Mouse (Mus musculus) right cerebral cortex, postnatal 36 days (tissue): Measurements from ENCODE around the gene Radil.

ENCODE experiments used
- DNase-seq, 2 experiments: peaks; one replicate each; pipeline ENCODE4 v3.0.0; 2022; ENCODE audit warnings: low spot score in 2 of 2, mixed read lengths in 1 of 2

Radil gene

DNA sequence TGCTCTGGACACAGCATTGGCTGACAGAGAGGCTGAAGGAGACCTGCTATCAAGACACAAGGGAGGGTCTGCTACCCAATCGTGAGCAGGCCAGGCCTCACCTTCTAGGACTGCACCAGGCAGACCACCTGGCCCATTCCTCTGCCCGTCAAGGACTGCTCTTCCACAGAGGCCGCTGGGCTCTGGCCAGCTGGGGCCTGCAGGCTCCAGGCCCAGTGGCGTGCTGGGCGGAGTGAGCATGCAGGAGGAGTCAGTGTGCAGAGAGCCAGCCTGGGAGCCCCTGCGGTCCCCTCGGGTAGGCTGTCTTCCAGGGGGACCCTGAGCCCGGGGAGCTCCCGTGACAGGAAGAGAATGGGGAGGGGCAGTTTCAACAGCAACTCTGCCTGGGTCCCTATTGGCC is 64.2 kb downstream of the Radil start:
- no peak for DNase-seq

DNA sequence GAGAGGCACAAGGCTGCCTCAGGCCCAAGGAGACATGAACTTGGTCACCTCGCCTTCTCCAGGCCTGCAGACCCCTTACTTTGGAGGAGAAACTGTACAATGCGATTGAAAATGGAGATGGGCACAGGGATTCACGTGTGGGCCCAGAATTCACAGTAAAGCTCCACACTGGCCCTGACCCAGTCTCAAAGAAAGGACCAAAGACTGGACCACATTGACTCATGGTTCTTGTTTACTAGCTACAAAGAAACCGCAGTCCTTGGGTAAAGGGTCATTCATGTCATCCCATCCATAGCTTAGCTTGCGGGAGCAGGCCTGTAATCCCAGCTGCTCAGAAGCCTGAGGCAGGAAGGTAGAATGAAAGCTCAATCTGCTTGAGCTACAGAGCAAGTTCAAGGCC is 67.3 kb downstream of the Radil start:
- no peak for DNase-seq

DNA sequence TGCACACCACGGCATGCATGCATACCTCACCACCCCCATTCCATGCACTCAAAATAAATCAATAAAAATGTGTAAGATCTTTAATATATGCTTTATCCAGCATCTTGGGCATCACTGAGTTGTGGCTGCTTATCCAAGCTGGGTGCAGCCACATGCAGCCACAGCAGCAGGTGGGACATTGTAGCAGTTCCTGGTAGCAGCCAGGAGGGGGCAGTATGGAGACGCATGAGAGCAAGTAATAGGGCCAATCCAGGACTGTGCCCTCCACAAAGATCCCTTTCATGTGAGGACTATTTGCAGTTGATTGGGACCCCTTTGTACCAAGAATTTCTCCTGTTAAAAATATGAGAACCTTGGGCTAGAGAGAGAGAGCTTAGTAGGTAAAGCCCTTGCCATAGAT is 68.4 kb downstream of the Radil start:
- no peak for DNase-seq

DNA sequence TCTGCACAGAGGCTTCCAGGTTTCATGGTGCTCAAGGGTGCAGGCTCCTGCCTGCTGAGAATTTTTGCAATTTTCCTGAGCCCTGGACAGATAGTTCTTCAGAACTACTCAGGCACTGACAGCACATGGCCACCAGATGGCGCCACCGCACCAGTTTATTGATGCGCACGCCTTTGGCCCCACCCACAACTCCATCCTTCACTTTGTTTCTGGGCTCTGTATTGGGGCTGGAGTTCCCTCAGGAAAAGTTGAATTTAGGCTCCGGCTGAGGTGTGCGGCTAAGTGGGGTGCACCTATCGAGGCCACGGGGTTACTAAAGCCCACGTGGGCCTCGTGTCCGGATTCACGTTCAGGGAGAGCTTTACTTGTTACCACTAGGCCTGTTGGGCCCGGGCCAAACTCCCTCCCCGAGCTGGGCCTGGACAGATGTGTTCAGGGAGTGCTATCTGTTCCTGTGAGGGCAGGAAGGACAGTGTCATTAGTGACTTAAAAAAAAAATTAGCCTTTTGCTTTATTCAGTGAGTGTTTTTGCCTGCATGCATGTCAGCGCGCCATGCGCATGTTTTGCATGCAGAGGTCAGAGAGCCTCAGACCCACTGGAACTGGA is 72.0 kb downstream of the Radil start:
- DNase-seq, result peak; percentile 72 to 79

DNA sequence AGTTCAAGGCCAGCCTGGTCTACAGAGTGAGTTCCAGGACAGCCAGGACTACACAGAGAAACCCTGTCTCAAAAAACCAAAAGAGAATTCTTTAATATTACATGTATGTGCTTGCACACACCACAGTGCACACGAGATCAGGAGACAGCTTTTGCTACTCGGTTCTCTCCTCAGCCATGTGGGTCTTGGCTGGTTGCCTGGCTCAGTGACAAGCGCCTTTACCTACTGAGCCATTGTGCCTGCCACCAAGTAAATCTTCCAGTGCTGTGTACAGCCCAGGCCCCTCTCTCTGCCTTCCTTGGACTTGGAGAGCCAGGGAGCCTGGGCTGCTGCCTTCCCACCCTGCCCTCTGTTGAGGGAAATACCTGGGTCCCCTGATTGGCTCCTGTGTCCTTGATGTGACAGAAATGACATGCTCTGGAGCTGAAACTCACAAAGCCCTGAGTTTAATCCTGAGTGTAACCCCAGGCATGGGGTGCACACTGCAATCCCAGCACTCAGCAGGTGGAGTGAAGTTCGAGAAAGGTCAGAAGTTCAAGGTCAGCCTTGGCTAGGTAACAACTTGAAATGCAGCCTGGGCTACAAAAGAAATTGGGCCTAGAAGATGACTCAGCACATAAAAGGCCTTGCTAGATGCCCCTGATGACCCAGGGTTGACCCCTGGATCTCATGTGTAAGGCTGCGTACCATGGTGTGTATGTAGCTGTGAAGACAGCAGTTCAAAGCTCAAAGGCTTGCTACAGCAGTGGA is 72.9 kb downstream of the Radil start:
- DNase-seq, result no peak

DNA sequence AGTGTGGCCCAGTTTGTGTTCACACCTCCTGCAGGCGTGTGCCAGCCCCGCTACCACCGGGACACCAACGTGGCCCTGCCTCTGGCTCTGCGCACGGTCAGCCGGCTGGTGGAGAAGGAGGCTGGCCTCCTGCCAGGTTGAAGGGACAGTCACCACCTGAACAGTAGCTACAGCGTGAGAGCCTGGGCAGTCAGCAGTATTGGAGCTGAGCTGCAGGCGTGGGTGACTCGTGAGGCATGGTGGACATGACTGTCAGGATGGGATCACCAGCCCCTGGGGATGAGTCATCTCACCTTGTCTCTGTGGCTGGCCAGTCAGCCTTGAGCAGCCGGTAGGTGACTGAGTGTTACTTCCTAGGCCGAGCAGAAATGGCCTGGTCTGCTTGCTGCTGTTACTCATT is 73.6 kb downstream of the Radil start:
- DNase-seq, result no peak

DNA sequence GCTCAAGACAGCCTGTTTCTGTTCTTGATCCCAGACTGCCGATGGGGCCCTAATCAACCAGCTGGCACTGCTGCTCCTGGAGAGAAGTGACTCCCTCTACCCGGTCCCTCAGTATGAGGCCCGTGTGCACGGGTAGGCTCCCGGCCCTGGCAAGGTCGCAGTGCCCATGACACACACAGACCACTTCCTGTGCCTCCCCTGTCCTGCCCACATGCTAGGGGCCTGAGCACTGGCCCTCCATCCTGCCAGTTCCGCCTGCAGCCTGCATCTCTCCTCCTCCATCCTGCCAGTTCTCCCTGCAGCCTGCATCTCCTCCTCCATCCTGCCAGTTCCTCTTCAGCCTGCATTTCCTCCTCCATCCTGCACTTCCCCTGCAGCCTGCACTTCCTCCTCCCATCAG is 75.2 kb downstream of the Radil start:
- no peak for DNase-seq

DNA sequence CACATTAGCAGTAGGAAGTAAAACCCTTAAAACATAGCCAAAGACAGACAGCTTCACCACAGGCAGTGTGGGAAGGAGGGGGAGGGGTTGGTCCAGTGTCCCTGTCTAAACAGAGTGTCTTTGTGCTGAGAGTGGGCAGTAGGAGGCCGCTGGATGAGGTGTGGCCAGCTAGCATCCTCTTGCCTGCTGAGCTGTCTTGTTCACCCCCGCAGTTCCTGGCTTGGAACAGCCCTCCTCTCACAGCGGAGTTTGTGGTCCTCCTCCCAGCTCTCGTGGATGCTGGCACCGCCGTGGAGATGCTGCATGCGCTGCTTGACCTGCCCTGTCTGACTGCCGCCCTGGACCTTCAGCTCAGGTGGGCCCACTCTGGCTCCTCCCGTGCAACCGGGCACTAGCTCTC is 77.2 kb downstream of the Radil start:
- DNase-seq, result peak; percentile 77 to 87

DNA sequence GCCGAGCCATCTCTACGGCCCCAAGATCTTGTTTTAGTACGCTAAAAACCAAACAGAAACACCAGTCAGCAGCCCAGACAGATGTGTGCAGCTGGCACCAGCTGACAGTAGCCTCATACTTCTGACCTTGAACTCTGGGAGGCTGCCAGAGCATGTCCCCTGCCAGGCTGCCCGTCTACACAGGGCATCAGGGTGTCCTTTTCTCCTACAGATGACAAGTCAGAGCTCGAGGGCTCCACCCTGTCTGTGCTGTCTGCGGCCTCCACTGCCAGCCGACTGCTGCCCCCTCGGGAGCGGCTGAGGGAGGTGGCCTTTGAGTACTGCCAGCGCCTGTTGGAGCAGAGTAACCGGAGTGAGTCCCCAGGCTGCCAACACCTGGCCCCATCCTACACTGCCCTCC is 81.1 kb downstream of the Radil start:
- DNase-seq, result no peak

DNA sequence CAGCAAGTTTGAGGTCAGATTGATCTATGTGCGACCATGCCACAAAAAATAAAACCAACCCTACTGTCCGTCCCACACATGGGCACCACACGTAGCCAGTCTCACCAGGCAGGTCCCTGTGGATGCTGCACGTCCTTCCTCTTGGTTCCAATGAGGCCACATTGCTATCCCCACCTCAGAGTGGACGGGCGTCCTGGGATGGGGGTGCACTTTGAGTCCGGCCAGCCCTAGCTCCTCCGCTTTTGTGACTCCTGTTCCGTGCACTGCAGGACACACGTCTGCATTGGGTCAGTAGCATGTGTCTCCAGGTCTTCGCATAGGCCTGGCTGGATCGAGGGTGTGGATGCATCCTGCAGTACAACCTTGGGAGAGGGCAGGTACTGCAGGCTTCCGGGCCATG is 82.5 kb downstream of the Radil start:
- no peak for DNase-seq

DNA sequence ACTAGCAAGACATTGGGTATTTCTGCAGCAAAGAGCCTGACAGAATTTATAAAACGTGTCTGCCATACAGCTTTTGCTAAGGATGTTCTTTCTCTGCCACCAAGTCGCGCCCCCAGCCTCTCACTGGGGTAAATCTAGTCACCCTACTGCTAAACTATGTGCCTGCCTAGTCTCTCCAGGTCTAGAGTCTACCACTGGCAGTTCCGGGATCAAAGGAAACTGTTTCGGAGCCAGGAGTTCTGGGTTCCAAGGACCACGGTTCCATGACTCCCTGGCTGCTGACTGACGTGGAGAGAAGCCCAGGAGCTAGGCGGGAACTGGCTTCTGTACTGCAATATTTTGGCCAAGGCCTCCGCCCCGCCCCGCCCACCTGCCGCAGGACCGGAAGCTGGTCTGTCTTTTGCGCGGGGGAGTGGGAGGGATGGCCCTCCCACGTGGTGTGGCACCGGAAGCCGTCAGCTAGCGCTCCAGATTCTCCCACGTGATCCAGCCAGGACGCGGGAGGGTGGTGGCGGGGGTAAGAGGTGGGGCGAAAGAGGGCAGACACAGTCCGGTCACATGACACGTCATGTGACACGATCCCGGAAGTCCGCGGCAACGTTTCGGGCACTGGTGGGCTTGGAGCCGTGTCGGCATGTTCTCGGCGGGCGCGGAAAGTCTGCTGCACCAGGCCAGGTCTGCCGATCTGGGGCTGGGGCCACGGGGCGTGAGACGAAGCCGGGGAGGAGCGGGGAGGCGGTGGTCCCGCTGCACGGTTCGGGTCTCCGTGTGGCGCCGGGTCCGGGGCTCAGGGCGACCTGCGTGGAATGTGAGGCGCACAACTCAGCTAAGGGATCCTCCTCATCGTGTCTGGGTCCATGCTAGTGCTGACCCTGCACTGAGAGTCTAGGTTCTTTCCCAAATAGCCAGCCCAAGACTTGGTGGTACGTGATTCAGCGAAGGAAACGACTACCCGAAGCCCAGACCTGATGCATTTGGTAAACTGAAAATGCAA is 87.1 kb downstream of the Radil start, which contains the start of gene Ap5z1:
Gene Ap5z1 (plus strand): TSS at position 484 of the 994 bp plus-strand sequence.
- DNase-seq, result peak; percentile 88 to 89

DNA sequence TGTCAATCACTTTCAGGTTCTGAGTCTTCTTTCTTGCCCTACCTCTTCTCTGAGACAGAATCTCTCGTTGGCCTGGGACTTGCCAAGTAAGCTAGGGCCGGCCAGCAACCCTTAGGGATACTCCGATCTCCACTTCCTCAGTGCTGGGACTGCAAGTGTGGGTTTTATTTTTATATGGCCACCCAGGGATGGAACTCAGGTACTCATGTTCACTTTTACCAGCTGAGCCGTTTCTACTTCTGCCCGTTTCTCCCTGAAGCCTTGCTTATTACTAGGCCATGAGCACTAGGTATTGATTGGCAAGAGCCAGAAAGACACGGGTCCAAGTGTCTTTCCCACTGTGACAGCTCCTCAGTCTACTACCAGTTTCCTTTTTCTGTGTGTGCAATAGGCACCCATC is 87.9 kb downstream of the Radil start:
- DNase-seq, result no peak

DNA sequence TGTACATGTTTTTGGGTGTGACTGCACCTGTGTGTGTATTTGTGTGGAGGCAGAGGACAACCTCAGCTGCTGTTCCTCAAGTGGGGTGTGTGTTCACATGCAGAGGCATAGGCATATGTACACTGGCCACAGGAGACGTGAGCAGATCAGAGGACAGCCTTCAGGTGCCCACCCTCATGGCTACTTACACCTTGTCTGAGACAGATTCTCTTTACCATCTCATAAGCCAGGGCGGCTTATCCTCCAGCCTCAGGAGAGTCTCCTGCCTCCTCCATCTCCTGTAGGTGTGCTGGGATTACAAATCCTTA is 88.3 kb downstream of the Radil start:
- DNase-seq, result no peak

DNA sequence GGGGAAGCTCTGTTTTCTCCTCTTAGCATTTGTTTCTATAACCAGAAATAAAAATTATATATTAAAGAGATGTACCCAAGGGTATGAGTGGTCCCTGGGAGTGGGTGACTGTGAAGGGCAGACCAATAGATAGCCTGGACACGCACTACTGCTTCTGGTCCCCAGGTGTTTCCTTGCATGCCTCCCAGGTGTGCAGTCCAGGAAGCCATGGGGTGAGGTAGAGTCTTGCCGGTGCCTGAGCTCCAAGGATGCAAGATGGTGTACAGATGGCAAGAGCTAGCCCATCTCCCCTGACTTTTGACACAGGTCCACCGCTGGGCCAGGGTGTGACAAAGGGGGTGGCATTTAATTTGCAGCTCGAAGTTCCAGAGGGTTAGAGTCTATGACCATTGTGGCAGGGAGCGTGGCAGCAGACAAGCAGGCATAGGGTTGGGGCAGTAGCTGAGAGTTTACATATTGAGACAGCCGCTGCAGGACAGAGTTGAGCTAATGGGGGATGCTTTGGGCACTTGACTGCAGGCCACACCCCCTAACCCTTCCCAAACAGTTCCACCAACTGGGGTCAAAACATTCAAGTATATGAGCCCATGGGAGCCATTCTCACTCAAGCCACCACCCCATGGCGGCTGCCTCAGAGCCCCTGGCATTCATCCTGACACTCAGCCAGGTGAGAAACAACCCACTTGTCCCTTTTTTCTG is 88.8 kb downstream of the Radil start:
- DNase-seq, result no peak

DNA sequence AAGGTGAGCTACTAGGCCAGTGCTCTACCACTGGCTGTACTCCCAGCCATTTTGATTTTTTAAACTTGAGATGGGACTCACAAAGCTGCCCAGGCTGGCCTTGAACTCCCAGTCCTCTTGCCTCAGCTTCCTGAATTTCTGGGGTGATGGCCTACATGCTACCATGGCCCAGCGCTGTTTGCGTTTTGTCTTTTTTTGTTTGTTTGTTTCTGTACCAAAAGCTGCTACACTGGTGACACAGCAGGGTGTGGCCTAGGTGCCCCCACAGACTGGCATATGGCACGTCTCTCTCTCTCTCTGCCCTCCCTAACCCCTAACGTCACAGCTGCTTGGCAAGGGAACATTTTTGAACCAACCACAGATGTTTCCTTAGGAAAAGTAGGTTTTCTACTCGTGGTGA is 91.1 kb downstream of the Radil start:
- DNase-seq, result no peak

DNA sequence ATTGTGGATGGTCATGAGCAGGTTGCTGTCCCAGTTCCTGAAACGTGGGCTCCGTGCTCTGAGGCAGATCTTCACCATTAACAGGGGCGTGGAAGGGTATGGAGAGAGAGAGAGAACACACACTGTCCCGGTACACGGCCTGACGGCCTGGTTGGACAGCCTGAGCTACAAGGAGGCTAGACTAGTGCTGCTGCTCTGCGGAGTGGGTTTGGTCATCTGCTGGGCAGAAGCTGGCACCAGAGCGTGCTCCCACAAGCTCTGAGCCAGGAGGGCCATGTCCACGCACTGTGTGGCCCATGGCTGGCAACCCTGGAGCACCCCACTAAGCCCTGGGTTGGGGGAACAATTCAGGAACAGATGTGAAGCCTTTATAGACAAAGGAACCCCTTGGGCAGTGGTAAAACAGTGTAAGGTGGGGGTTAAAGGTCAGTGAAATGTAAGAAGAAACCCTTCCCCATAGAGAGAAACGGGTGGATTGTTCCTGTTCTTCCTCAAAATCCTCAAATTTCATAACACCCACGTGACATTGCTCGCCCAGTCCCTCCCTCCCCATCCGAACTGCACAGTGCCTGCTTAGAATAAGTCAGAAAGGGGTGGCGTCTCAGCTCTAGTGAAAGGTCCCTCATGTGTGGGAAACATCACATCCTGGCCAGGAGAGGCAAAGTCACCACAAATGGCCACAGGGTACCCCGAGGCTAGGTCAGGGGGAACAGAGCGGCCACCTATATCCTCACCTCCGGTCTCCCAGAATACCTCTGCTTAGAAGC is 91.9 kb downstream of the Radil start:
- DNase-seq, result no peak

DNA sequence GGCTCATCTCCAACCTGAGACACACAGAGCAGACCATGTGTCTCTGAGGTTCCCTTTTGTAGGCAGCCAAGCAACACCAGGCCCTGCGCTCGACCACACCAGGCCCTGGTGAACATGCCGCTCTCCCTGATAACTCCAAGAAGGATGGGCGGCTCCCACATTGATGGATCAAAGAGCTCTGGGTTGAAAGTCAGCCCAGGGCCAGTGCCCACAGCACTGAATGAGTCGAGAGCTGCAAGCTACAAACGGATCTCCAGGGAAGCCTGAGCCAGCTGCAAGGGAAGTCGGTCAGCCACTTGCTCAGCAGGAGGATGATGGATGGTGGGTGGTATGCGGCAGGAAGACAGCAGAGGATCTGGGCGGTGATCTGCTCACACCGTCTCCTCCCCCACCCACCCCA is 93.6 kb downstream of the Radil start:
- DNase-seq, result no peak

DNA sequence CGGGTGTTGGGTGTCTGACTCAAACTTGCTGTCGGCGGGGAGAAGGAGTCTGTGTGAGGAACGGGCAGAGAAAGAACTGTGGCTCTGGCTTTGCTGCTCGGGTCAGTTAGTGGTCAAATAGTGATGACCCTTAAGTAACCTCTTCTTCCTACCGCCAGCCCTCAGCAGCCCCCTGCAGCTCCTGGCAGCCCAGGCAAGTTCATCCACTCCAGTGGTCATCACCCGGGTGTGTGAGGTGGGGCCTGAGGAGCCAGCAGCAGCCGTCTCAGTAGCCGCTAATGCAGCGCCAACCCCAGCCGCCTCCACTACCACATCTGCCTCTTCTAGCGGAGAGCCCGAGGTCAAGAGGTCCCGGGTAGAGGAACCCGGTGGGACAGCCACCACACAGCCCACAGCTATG is 94.6 kb downstream of the Radil start:
- no peak for DNase-seq

DNA sequence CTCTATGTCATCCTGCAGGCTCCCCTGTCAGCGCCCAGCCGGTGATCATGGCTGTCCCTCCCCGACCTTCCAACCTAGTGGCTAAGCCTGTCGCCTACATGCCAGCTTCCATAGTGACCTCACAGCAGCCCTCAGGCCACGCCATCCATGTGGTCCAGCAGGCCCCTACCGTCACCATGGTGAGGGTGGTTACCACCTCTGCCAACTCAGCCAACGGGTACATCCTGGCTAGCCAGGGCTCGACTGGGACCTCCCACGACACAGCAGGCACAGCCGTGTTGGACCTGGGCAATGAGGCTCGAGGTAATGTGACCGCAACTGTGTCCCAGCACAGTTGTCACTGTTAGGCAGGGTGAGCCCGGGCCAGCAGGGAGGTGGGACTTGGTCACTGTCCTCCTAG is 97.2 kb downstream of the Radil start:
- no peak for DNase-seq

DNA sequence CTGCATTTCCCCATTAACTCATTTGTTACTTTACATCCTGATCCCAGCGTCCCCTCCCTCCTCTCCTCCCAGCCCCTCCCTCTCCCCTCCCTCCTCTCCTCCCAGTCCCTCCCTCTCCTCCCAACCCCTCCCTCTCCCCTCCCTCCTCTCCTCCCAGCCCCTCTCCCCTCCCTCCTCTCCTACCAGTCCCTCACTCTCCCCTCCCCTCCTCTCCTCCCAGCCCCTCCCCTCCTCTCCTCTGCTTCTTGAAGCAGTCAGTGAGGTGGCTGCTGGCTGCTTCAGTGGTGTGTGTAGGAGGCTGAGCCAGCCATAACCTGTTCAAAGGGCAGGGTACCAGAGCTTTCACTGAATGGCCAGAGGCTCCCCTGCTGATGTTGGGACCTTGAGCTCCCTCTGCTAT is 99.1 kb downstream of the Radil start:
- no peak for DNase-seq

DNA sequence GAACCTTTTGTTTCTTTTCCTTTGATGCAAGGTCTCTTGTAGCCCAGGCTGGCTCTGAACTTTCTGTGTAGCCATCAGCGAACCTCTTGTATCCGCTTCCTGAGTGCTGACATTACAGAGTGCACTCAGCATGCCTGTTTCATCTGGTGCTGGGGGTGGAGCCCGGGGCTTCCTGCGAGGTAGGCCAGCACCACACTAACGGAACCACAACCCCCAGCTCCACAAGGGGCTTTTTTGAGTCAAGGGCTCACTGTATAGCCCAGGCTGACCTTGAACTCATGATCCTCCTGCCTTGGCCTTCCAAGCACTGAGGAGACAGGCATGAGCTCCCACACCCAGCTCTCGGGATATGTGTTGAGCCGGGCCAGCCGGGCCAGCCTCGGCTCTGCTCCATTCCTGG is 100.1 kb downstream of the Radil start:
- DNase-seq, result no peak
